Mouse (Mus musculus) erythroid progenitor cell, adult 5-6 weeks (primary cell): Measurements from ENCODE around the gene Dnajb7. TPM values are rescaled to one million over a fixed set of nuclear protein-coding genes. Genes with fewer than 3 reads are reported as not detected.

Source experiments
- ATAC-seq: replicated peaks from 2 replicates; pipeline ENCODE4 v1.8.0; 2016; ENCODE audit warnings: moderate number of reproducible peaks, mild to moderate bottlenecking, moderate TSS enrichment, inconsistent platforms; ENCODE audit not compliant: poor library complexity, low FRiP score, severe bottlenecking
- total RNA-seq, 2 experiments: library from RNA; stranded (forward) in 1 of 2; stranded (reverse) in 1 of 2; fragments of 150-400 nt in 1 of 2; fragments of 186-747, 209-891 nt in 1 of 2; gene quantifications; 2 replicates each; pipeline versions ENCODE4 v1.2.3 to v1.2.4; 2015 to 2017; ENCODE audit warnings: low replicate concordance in 2 of 2

The Dnajb7 gene
- total RNA-seq, 2 experiments from 2014 or later, result not detected

DNA sequence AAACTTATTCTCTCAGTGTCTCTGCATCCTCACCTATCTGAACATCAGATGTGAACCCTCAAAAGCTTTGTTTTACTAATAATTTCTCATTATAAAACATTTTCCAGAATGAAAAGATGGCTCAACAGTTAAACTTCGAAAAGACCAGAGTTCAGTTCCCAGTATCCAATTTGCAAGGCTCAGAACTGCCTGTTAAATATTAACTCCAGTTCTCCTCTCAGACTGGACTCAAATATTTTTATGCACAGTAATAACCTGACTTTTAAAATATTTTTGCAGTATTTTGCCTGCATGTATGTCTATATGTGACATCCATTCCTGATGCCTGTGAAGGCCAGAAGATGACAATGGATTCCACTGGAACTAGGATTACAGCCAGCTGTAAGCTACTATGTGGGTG, 39.5 kb downstream of the Dnajb7 start:
- ATAC-seq, result no peak

DNA sequence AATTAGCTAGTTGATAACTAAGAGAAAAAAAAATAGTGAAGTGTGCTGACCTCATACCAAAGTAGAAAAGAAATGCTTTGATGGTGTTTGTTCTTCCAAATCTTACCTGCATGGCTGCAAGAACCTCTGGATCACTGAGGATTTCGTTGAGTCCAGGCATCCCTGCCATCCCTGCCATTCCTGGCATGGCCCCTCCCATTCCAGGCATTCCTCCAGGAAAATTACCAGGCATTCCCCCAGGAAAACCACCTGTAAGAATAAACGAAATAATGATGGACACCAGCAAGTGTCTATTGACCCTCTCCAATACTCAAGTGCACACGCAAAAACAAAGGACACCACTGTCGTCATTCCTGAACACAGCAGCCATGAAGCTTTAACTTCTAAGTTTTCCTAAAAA, 41.9 kb downstream of the Dnajb7 start:
- ATAC-seq, result no peak

DNA sequence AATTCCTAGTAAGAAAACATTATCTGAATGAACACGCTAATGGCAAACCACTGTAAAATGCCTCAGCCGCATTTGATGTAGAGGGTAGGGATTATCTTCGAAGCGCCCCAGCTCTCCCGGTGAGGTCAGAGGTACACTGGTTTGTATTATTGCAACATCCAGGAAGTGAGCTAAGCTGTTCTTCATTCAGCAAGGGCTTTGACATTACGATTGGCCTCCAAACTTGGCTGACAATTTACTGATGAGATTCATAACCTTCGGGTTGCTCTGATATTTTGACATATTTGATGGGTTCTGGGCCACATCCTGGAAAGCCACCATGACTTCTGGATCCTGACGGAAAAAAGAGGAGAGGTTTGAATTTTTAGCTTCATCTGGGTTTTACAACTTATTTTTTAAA, 42.9 kb downstream of the Dnajb7 start:
- no peak for ATAC-seq

DNA sequence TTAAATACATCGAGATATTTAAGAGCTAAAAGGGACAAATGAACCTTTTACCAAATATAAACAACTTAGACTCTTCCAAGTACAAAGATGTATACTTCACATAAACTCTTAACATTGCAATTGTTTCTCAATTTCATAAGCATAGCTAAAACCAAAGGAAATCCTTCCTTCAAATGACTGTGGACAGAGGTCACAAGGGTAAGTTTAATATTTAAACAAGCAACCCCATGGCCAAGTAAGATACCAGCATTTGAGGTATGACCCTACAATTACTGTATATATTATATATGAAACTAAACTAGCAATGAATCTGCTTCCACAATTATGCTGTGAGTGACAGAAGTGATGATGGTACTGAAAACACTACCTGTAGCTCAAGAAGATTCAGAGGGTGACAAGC, 43.8 kb downstream of the Dnajb7 start:
- ATAC-seq, result no peak

DNA sequence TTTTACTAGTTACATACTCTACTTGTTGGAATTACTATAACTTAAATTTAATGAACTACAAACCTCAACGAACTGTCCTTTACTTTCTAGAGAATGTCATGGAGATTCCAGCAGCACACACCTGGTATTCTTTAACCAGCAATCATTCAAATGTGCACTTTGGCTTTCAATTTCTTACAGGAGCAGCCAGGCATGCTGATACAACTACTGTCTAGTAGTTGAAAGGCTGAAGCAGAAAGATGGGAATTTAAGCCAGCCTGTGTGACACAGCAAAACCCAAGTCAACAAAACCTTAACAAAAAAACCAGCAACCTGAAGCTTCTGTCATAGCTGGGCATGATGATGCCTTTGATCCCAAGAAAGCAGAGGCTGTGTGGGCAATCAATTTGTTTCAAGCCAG, 45.6 kb downstream of the Dnajb7 start:
- ATAC-seq, result no peak

DNA sequence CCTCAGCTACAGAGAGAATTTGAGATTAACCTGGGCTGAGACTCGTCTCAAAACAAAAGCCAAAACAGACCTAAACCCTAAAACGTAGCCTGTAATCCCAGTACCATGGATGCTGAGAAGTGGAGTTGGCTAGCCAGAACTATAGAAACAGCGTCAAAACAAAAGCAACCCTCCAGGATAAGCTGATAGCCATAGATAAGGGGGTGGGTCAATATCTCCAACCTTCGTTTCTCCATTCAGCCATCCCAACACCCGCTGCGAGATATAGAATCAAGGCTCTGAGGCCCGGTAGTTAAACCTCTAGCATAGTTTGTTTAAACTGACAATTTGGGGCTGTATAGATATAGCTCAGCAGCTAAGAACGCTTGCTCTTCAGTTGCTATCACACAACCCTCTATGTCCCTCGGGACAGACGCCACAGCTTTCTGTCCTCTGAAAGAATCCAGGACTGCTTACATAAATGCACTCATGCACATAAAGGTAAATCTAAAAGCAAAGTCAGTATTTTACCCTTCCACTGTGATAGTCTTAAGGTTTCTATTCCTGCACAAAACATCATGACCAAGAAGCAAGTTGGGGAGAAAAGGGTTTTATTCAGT, 46.6 kb downstream of the Dnajb7 start:
- ATAC-seq, result no peak

DNA sequence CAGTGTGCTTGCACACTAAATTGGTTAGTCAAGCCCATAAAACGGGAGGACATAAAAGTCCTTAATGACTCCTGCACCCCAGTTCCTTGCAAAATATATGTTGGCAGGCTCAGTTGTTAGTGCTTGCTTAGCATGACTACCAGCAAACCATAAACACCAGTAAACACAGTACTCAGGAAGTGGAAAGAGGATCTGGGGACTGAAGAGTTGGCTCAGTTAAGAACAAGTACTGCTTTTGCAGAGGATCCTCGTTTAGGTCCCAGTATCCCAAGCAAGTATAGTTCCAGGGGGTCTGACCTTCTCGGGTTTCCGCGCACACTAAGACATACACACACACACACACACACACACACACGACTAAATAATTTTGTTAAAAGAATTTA, 47.1 kb downstream of the Dnajb7 start:
- ATAC-seq, result peak; percentile 50

DNA sequence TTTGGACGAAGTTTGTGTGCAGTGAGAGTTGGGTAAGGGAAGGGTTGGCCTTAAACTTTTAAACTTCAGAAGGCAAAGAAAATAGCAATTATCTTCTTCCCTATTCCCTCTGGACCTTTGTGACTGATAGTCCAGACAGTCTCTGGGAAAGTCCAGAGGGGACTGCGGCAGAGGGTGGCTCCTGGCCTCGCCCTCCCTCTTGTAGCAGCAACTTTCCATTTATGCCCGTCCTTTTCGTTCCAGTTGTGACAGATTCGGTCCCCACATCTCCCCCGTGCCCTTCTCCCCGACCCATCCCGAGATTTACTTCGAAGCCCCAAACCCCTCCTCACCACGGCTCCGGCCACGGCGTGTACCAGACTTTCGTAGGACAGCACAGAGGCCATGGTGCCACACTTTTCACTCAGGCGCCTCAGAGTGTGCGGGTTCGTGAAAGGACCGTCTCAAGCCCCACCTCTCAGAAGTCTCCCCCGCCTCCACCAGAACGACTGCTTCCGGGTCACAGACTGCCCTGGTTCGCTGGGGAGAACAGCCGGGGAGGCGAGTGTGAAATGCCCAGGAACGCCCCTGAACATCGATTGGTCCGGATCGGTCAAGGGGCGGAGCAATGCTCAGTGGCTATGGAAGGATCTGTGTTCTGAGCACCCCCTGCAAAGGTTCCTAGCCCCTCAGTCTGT, 47.6 kb downstream of the Dnajb7 start, which contains the start of gene Slc25a17:
Gene Slc25a17, minus strand, starts transcription at position 468 of the 677 bp plus-strand sequence.
- ATAC-seq, result peak; percentile 99

DNA sequence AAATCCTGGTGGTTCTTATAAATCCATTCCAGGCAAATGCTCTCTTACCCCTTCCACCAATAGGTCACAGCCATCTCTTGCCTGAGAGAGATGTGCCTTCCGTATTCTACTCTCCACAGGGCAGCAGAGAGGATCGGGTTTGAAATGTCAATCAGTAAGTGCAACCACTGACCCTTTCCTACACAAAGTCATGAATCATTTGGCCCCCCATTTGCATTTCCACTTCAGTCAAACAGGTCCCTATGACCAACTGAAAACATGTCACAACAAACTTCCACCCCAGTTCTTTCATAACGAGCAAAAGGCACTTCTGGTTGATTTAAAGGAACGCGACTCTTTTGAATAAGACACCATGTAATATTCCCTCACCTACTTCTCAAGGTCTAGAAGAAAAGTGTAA, 48.7 kb downstream of the Dnajb7 start:
- no peak for ATAC-seq

DNA sequence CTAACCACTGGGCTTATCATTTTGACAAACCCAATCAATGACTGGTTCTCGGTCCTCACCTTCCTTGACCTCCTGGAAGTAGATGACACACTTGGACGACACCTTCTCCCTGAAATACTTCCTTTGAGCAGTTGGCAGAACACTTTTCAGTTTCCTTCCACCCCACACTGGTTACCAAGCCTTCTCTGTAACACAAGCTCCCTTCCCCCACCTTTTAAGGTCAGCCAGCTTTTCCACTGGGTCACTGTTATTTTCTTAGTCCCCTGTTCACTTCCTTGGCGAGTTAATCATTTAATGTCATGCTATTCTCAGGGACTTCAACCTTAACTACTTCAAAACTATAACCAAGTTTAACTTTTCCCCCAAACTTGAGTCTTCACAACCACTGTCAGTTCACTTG, 49.2 kb downstream of the Dnajb7 start:
- no peak for ATAC-seq

DNA sequence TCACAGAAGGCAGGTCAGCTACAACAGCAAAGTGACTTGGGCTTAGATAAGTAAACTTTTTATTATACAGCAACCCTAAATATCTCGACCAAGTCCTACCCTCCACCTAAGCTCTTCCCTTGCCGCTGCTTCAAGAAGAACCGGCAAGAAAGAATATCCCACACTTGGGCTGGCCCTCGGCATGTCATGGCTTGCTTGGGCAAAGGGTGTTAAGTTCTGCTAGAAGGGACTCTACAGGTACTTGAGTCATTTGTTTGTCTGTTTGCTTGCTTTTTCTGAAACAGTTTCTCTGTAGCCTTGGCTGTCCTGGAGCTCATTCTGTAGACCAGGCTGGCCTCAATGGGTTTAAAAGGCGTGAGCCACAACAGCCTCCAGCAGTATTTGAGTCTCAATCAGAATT, 51.2 kb downstream of the Dnajb7 start:
- no peak for ATAC-seq

Other genes with a start within 250 kb of the Dnajb7 start
- gene Mrtfa, start 217.5 kb downstream of the Dnajb7 start, total RNA-seq (2015; ENCODE audit: low replicate concordance), result 11.5 and 14.3 TPM in 2 replicates
- 3.5 and 9.0 TPM in 2 replicates for gene Mrtfa, start 217.5 kb downstream of the Dnajb7 start, total RNA-seq (2017; ENCODE audit: low replicate concordance)
- gene Mchr1, start 172.8 kb downstream of the Dnajb7 start, total RNA-seq (2015; ENCODE audit: low replicate concordance), result not detected in 2 replicates
- not detected in 2 replicates for gene Mchr1, start 172.8 kb downstream of the Dnajb7 start, total RNA-seq (2017; ENCODE audit: low replicate concordance)
- gene Slc25a17, start 47.5 kb downstream of the Dnajb7 start, total RNA-seq (2015; ENCODE audit: low replicate concordance), result 18.0 and 36.0 TPM in 2 replicates
- 17.8 and 35.9 TPM in 2 replicates for gene Slc25a17, start 47.5 kb downstream of the Dnajb7 start, total RNA-seq (2017; ENCODE audit: low replicate concordance)
- gene St13, start 8.2 kb downstream of the Dnajb7 start, total RNA-seq (2015; ENCODE audit: low replicate concordance), result 22.7 and 30.6 TPM in 2 replicates
- gene St13, start 8.2 kb downstream of the Dnajb7 start, total RNA-seq (2017; ENCODE audit: low replicate concordance), result 34.4 and 46.5 TPM in 2 replicates
- 12.6 and 16.9 TPM in 2 replicates for gene Xpnpep3, start 8.2 kb downstream of the Dnajb7 start, total RNA-seq (2015; ENCODE audit: low replicate concordance)
- gene Xpnpep3, start 8.2 kb downstream of the Dnajb7 start, total RNA-seq (2017; ENCODE audit: low replicate concordance), result 8.6 and 20.8 TPM in 2 replicates
- 65.4 and 79.6 TPM in 2 replicates for gene Rbx1, start 58.0 kb upstream of the Dnajb7 start, total RNA-seq (2015; ENCODE audit: low replicate concordance)
- 52.0 and 67.4 TPM in 2 replicates for gene Rbx1, start 58.0 kb upstream of the Dnajb7 start, total RNA-seq (2017; ENCODE audit: low replicate concordance)
- 135 and 137 TPM in 2 replicates for gene Ep300, start 177.1 kb upstream of the Dnajb7 start, total RNA-seq (2015; ENCODE audit: low replicate concordance)
- 81.7 and 111 TPM in 2 replicates for gene Ep300, start 177.1 kb upstream of the Dnajb7 start, total RNA-seq (2017; ENCODE audit: low replicate concordance)